Mouse (Mus musculus) hindbrain, embryonic 11.5 days (tissue): ENCODE results near the gene Ckb. TPM values are rescaled to one million over a fixed set of nuclear protein-coding genes. Genes with fewer than 3 reads are reported as not detected.
"Not testable (repeated sequence)": the region's sequence is repeated elsewhere in the genome, so short reads cannot be mapped to it uniquely, and the experiment has no call there.

ENCODE experiments used
- ATAC-seq: fragments of 200-750 bp; cut with Nextera tagmentation; 2 replicates; pipeline ENCODE4 v1.8.0; 2017; ENCODE audit warnings: mild to moderate bottlenecking, moderate TSS enrichment, moderate library complexity; ENCODE audit not compliant: low FRiP score
- DNase-seq: peaks from one replicate; pipeline ENCODE4 v3.0.0-alpha.2; 2015; ENCODE audit warnings: low spot score
- H3K27ac ChIP-seq: fragments of 300-500 bp; sonication (generic); 2 replicates; pipeline ENCODE4 v1.5.1; 2014; ENCODE audit warnings: mild to moderate bottlenecking, low read depth, low read length
- H3K27me3 ChIP-seq: fragments of 300-500 bp; sonication (generic); 2 replicates; pipeline ENCODE4 v1.6.1; 2014; ENCODE audit warnings: mild to moderate bottlenecking, low read length, moderate library complexity, mixed read lengths; ENCODE audit not compliant: control insufficient read depth, insufficient read depth
- H3K36me3 ChIP-seq: fragments of 300-500 bp; sonication (generic); 2 replicates; pipeline ENCODE4 v1.6.1; 2014; ENCODE audit warnings: mild to moderate bottlenecking, low read length, moderate library complexity, mixed read lengths; ENCODE audit not compliant: control insufficient read depth, insufficient read depth
- H3K4me1 ChIP-seq: fragments of 300-500 bp; sonication (generic); replicated peaks from 2 replicates; pipeline ENCODE4 v1.6.1; 2014; ENCODE audit warnings: low read length, mixed read lengths; ENCODE audit not compliant: control insufficient read depth, insufficient read depth
- H3K4me2 ChIP-seq: fragments of 300-500 bp; sonication (generic); replicated peaks from 2 replicates; pipeline ENCODE4 v1.6.1; 2014; ENCODE audit warnings: mild to moderate bottlenecking, low read depth, low read length
- H3K4me3 ChIP-seq: fragments of 300-500 bp; sonication (generic); 2 replicates; pipeline ENCODE4 v1.5.1; 2014; ENCODE audit warnings: low read depth, low read length
- H3K9ac ChIP-seq: fragments of 300-500 bp; sonication (generic); 2 replicates; pipeline ENCODE4 v1.6.1; 2014; ENCODE audit warnings: low read depth, low read length
- H3K9me3 ChIP-seq: fragments of 300-500 bp; sonication (generic); 2 replicates; pipeline ENCODE4 v1.6.1; 2016; ENCODE audit warnings: low read length; ENCODE audit not compliant: control insufficient read depth
- WGBS: fragments of 180-500 bp; shearing (Covaris S2); extraction: QIAGEN DNeasy Blood & Tissue Kit; methylation state at CpG from one replicate; pipeline ENCODE4 v1.1.7; 2014; 5-methylcytosine and 5-hydroxymethylcytosine counted together
- polyA plus RNA-seq: library from polyadenylated mRNA; unstranded; fragments of >200 nt; fragmentation: Nextera tagmentation; extraction: Ambion mirVana; gene quantifications from 2 replicates; pipeline ENCODE4 v1.2.1, GENCODE M21; 2014

The Ckb gene
- 2,103 and 2,160 TPM in 2 replicates for polyA plus RNA-seq

- Histone ChIP-seq H3K36me3 (no peaks in the 10 kb centered on the region), H3K9me3 (no peaks in the 10 kb centered on the region), H3K27ac (peak within 1 kb of the TSS; percentile 76), H3K4me1 (peaks cover 8% of the 10 kb centered on the region; the same call in 1 of the 2 replicates), H3K27me3 (no peaks in the 10 kb centered on the region), H3K4me3 (peak within 1 kb of the TSS; percentile 81), H3K4me2 (peak within 1 kb of the TSS; percentile 93), H3K9ac (peak within 1 kb of the TSS; percentile 96)
- under 1% methylated on average over 31 of the region's 31 CpGs for WGBS
- ATAC-seq: peak; percentile 86
- DNase-seq: peak; percentile 92
Measured at GRCm38 (mm10) chr12:111672176-111672575, at the start of gene Ckb. TSS of gene Ckb (minus strand) at chr12:111672338.

- no peak for ATAC-seq
- Histone ChIP-seq H3K9ac (no peak overlapping the region), H3K4me1 (no peaks in the 10 kb centered on the region; the same call in 1 of the 2 replicates), H3K4me2 (no peak overlapping the region), H3K36me3 (no peaks in the 10 kb centered on the region; the same call in 1 of the 2 replicates), H3K9me3 (no peaks in the 10 kb centered on the region), H3K27me3 (no peaks in the 10 kb centered on the region), H3K4me3 (no peak overlapping the region), H3K27ac (no peak overlapping the region)
- DNase-seq: no peak
- WGBS: 85% methylated on average over 4 of the region's 4 CpGs
Measured at GRCm38 (mm10) chr12:111720222-111720621, 48.1 kb upstream of the Ckb start.

- no peaks in the 10 kb centered on the region for H3K9me3 ChIP-seq
- no peak for DNase-seq
- H3K9ac ChIP-seq: peak overlapping the region; percentile 31; the same call in 1 of the 2 replicates
- no peaks in the 10 kb centered on the region; the same call in 1 of the 2 replicates for H3K36me3 ChIP-seq
- H3K4me2 ChIP-seq: no peak overlapping the region
- 0 out of 2 replicates have a peak overlapping the region, but pooled peaks have one; percentile 24 for H3K27ac ChIP-seq
- 45% methylated on average over 8 of the region's 8 CpGs for WGBS
- no peak for ATAC-seq
- no peaks in the 10 kb centered on the region for H3K4me1 ChIP-seq
- no peak overlapping the region for H3K4me3 ChIP-seq
- H3K27me3 ChIP-seq: no peaks in the 10 kb centered on the region
Measured at GRCm38 (mm10) chr12:111718656-111719055, 46.5 kb upstream of the Ckb start.

GRCm38 (mm10) chr12:111716505-111716904, 44.4 kb upstream of the Ckb start:
- Histone ChIP-seq H3K4me3 (no peak overlapping the region), H3K4me2 (no peak overlapping the region), H3K36me3 (no peaks in the 10 kb centered on the region; the same call in 1 of the 2 replicates), H3K27me3 (no peaks in the 10 kb centered on the region), H3K4me1 (peaks cover 3% of the 10 kb centered on the region; the same call in 1 of the 2 replicates), H3K9ac (no peak overlapping the region), H3K27ac (no peak overlapping the region), H3K9me3 (no peaks in the 10 kb centered on the region)
- DNase-seq (no peak), ATAC-seq (no peak)
- WGBS: 95% methylated on average over 7 of the region's 7 CpGs

- DNase-seq, H3K27ac ChIP-seq, ATAC-seq, H3K27me3 ChIP-seq, H3K9ac ChIP-seq, H3K36me3 ChIP-seq, H3K9me3 ChIP-seq, H3K4me1 ChIP-seq: not testable (repeated sequence)
- H3K4me2 ChIP-seq: peak overlapping the region; percentile 43
- whole genome bisulfite sequencing: 88% methylated on average over 6 of the region's 6 CpGs
- H3K4me3 ChIP-seq: peak overlapping the region; percentile 100
Measured at GRCm38 (mm10) chr12:111713880-111714279, 41.7 kb upstream of the Ckb start.

GRCm38 (mm10) chr12:111713004-111713651, 41.0 kb upstream of the Ckb start, which contains the start of the genes Bag5 and Apopt1:
TSS of gene Bag5 (minus strand) at chr12:111713257.
TSS of gene Apopt1 (plus strand) at chr12:111713261.
- Histone ChIP-seq H3K9ac (peak within 1 kb of the TSS; percentile 97), H3K4me2 (peak within 1 kb of the TSS; percentile 89), H3K4me1 (peaks cover 3% of the 10 kb centered on the region; the same call in 1 of the 2 replicates), H3K27me3 (no peaks in the 10 kb centered on the region), H3K36me3 (peaks cover 6% of the 10 kb centered on the region; the same call in 1 of the 2 replicates), H3K9me3 (no peaks in the 10 kb centered on the region), H3K27ac (peak within 1 kb of the TSS; percentile 75), H3K4me3 (peak within 1 kb of the TSS; percentile 100)
- ATAC-seq: peak; percentile 94
- under 1% methylated on average over 65 of the region's 86 CpGs for WGBS
- peak; percentile 95 for DNase-seq

GRCm38 (mm10) chr12:111712476-111712875, 40.3 kb upstream of the Ckb start:
- Histone ChIP-seq H3K4me1 (peaks cover 3% of the 10 kb centered on the region; the same call in 1 of the 2 replicates), H3K4me2 (peak overlapping the region; percentile 89), H3K9ac (peak overlapping the region; percentile 97), H3K27ac (peak overlapping the region; percentile 75), H3K27me3 (no peaks in the 10 kb centered on the region), H3K36me3 (peaks cover 6% of the 10 kb centered on the region; the same call in 1 of the 2 replicates), H3K9me3 (no peaks in the 10 kb centered on the region), H3K4me3 (peak overlapping the region; percentile 100)
- peak; percentile 47 for DNase-seq
- peak; percentile 46 for ATAC-seq
- WGBS: 2% methylated on average over 23 of the region's 33 CpGs

GRCm38 (mm10) chr12:111710091-111710490, 38.0 kb upstream of the Ckb start:
- ATAC-seq (no peak), DNase-seq (no peak)
- Histone ChIP-seq H3K9ac (no peak overlapping the region), H3K4me1 (peaks cover 3% of the 10 kb centered on the region; the same call in 1 of the 2 replicates), H3K36me3 (peaks cover 6% of the 10 kb centered on the region; the same call in 1 of the 2 replicates), H3K27me3 (no peaks in the 10 kb centered on the region), H3K4me3 (no peak overlapping the region), H3K27ac (no peak overlapping the region), H3K4me2 (no peak overlapping the region), H3K9me3 (no peaks in the 10 kb centered on the region)
- WGBS: 94% methylated on average over 10 of the region's 10 CpGs
